Mouse (Mus musculus) CD4-positive, CD25-positive, alpha-beta regulatory T cell, adult 2 months (primary cell): ENCODE results near the gene Nell2.
"Not testable (repeated sequence)": the region's sequence is repeated elsewhere in the genome, so short reads cannot be mapped to it uniquely, and the experiment has no call there.

Source experiments
- DNase-seq: peaks from one replicate; pipeline ENCODE4 v3.0.0-alpha.2; 2012; ENCODE audit warnings: low read depth, low spot score

Nell2 gene

GRCm38 (mm10) chr15:95527948-95528861, at the start of gene Nell2:
Gene Nell2, minus strand, starts transcription at chr15:95528559.
- DNase-seq, result no peak

GRCm38 (mm10) chr15:95574661-95575060, 46.3 kb upstream of the Nell2 start:
- DNase-seq, result peak; percentile 35

GRCm38 (mm10) chr15:95569606-95570005, 41.2 kb upstream of the Nell2 start:
- DNase-seq, result no peak

- no peak for DNase-seq
Observed at GRCm38 (mm10) chr15:95565160-95565559, 36.8 kb upstream of the Nell2 start.

GRCm38 (mm10) chr15:95561303-95561702, 32.9 kb upstream of the Nell2 start:
- DNase-seq, result no peak

- DNase-seq, result no peak
Observed at GRCm38 (mm10) chr15:95550011-95550410, 21.7 kb upstream of the Nell2 start.

GRCm38 (mm10) chr15:95542632-95543031, 14.3 kb upstream of the Nell2 start:
- DNase-seq, result no peak

- DNase-seq, result no peak
Observed at GRCm38 (mm10) chr15:95536724-95537123, 8.4 kb upstream of the Nell2 start.

GRCm38 (mm10) chr15:95536230-95536629, 7.9 kb upstream of the Nell2 start:
- DNase-seq, result no peak

GRCm38 (mm10) chr15:95534644-95535043, 6.3 kb upstream of the Nell2 start:
- DNase-seq, result no peak

GRCm38 (mm10) chr15:95527461-95527947, 855 bp downstream of the Nell2 start:
- DNase-seq, result no peak

- DNase-seq, result no peak
Observed at GRCm38 (mm10) chr15:95526626-95527411, 1.5 kb downstream of the Nell2 start.

GRCm38 (mm10) chr15:95525997-95526396, 2.4 kb downstream of the Nell2 start:
- no peak for DNase-seq

GRCm38 (mm10) chr15:95518204-95518603, 10.2 kb downstream of the Nell2 start:
- no peak for DNase-seq

GRCm38 (mm10) chr15:95513306-95513705, 15.1 kb downstream of the Nell2 start:
- DNase-seq, result not testable (repeated sequence)

- DNase-seq, result no peak
Observed at GRCm38 (mm10) chr15:95495666-95496065, 32.7 kb downstream of the Nell2 start.

GRCm38 (mm10) chr15:95495193-95495592, 33.2 kb downstream of the Nell2 start:
- no peak for DNase-seq

- no peak for DNase-seq
Observed at GRCm38 (mm10) chr15:95492201-95492600, 36.2 kb downstream of the Nell2 start.

GRCm38 (mm10) chr15:95489174-95489573, 39.2 kb downstream of the Nell2 start:
- DNase-seq, result no peak

- DNase-seq, result no peak
Observed at GRCm38 (mm10) chr15:95487961-95488360, 40.4 kb downstream of the Nell2 start.

- DNase-seq, result no peak
Observed at GRCm38 (mm10) chr15:95482002-95482401, 46.4 kb downstream of the Nell2 start.

- DNase-seq, result no peak
Observed at GRCm38 (mm10) chr15:95481585-95481984, 46.8 kb downstream of the Nell2 start.
